Mouse (Mus musculus) MEL (cell line): ENCODE results near the gene Spock3. TPM values are rescaled to one million over a fixed set of nuclear protein-coding genes. Genes with fewer than 3 reads are reported as not detected.

Source experiments
- DNase-seq: peaks from one replicate; pipeline ENCODE4 v3.0.0; 2011; ENCODE audit warnings: low read depth, low spot score
- H3K27ac ChIP-seq: 2 replicates; pipeline ENCODE4 v1.5.1; 2012; ENCODE audit warnings: low read depth, mild to moderate bottlenecking, control low read depth, low read length, moderate library complexity; ENCODE audit not compliant: control insufficient read depth
- H3K27me3 ChIP-seq, 2 experiments: fragments of 150-350 bp in 1 of 2; sonication (generic) in 1 of 2; 2 replicates each; pipeline ENCODE4 v1.6.1; 2012; ENCODE audit warnings: low read length in 2 of 2, mild to moderate bottlenecking in 2 of 2, improper control_type of control experiment in 1 of 2, moderate library complexity in 1 of 2; ENCODE audit not compliant: insufficient read depth in 2 of 2, control insufficient read depth in 1 of 2
- H3K36me3 ChIP-seq, 2 experiments: 2 replicates each; pipeline ENCODE4 v1.6.1; 2012 to 2014; ENCODE audit warnings: low read length in 2 of 2, improper control_type of control experiment in 1 of 2, inconsistent platforms in 1 of 2, mild to moderate bottlenecking in 1 of 2; ENCODE audit not compliant: insufficient read depth in 2 of 2, control insufficient read depth in 1 of 2
- H3K4me1 ChIP-seq, 2 experiments: fragments of 150-350 bp in 1 of 2; sonication (generic) in 1 of 2; 2 replicates each; pipeline ENCODE4 v1.6.1; 2012; ENCODE audit warnings: low read length in 2 of 2, improper control_type of control experiment in 1 of 2, mild to moderate bottlenecking in 1 of 2; ENCODE audit not compliant: insufficient read depth in 2 of 2, control insufficient read depth in 1 of 2
- H3K4me3 ChIP-seq, 2 experiments: fragments of 150-350 bp in 1 of 2; sonication (generic) in 1 of 2; 2 replicates each; pipeline ENCODE4 v1.5.1; 2012; ENCODE audit warnings: low read depth in 2 of 2, low read length in 2 of 2, mild to moderate bottlenecking in 2 of 2, moderate library complexity in 2 of 2, control low read depth in 1 of 2, improper control_type of control experiment in 1 of 2; ENCODE audit not compliant: control insufficient read depth in 1 of 2, insufficient read depth in 1 of 2
- H3K79me2 ChIP-seq: 2 replicates; pipeline ENCODE4 v1.6.1; 2012; ENCODE audit warnings: mild to moderate bottlenecking, low read length, moderate library complexity; ENCODE audit not compliant: control insufficient read depth, poor library complexity, insufficient read depth
- H3K9ac ChIP-seq: 2 replicates; pipeline ENCODE4 v1.6.1; 2012; ENCODE audit warnings: low read depth, mild to moderate bottlenecking, control low read depth, low read length, moderate library complexity; ENCODE audit not compliant: control insufficient read depth, poor library complexity, severe bottlenecking
- H3K9me3 ChIP-seq: fragments of 150-350 bp; sonication (generic); replicated peaks from 2 replicates; pipeline ENCODE4 v1.6.1; 2012; ENCODE audit warnings: mild to moderate bottlenecking, low read length, improper control_type of control experiment, moderate library complexity; ENCODE audit not compliant: insufficient read depth
- BHLHE40 ChIP-seq: IDR thresholded peaks from 2 replicates; pipeline ENCODE4 v1.6.1; 2012; ENCODE audit warnings: low read depth, mild to moderate bottlenecking, inconsistent platforms, low read length, improper control_type of control experiment, borderline replicate concordance
- CHD2 ChIP-seq: IDR thresholded peaks from 2 replicates; pipeline ENCODE4 v1.6.1; 2011; ENCODE audit warnings: low read length, improper control_type of control experiment
- E2F4 ChIP-seq: IDR thresholded peaks from 2 replicates; pipeline ENCODE4 v1.6.1; 2011; ENCODE audit warnings: low read depth, low read length, improper control_type of control experiment, borderline replicate concordance
- ELF1 ChIP-seq: IDR thresholded peaks from 2 replicates; pipeline ENCODE4 v1.6.1; 2014; ENCODE audit warnings: low read depth, mild to moderate bottlenecking, inconsistent platforms, low read length, improper control_type of control experiment, moderate library complexity
- GABPA ChIP-seq: IDR thresholded peaks from 2 replicates; pipeline ENCODE4 v1.6.1; 2012; ENCODE audit warnings: low read depth, mild to moderate bottlenecking, inconsistent platforms, low read length, improper control_type of control experiment, moderate library complexity
- GATA1 ChIP-seq: IDR thresholded peaks from 2 replicates; pipeline ENCODE4 v1.6.1; 2011; ENCODE audit warnings: low read depth, low read length, improper control_type of control experiment
- HCFC1 ChIP-seq: IDR thresholded peaks from 2 replicates; pipeline ENCODE4 v1.6.1; 2012; ENCODE audit warnings: low read depth, mild to moderate bottlenecking, inconsistent platforms, low read length, improper control_type of control experiment, moderate library complexity
- JUND ChIP-seq: IDR thresholded peaks from 2 replicates; pipeline ENCODE4 v1.6.1; 2011; ENCODE audit warnings: low read depth, mild to moderate bottlenecking, improper control_type of control experiment, low read length
- KAT2A ChIP-seq: conservative IDR thresholded peaks from 2 replicates; pipeline ENCODE4 v1.6.1; 2012; ENCODE audit warnings: low read depth, low read length, improper control_type of control experiment, inconsistent platforms
- MAX ChIP-seq: IDR thresholded peaks from 2 replicates; pipeline ENCODE4 v1.6.1; 2011; ENCODE audit warnings: low read length, improper control_type of control experiment
- MAZ ChIP-seq: IDR thresholded peaks from 2 replicates; pipeline ENCODE4 v1.6.1; 2012; ENCODE audit warnings: low read depth, mild to moderate bottlenecking, inconsistent platforms, low read length, improper control_type of control experiment
- MEF2A ChIP-seq: IDR thresholded peaks from 2 replicates; pipeline ENCODE4 v1.6.1; 2014; ENCODE audit warnings: low read depth, mild to moderate bottlenecking, inconsistent platforms, low read length, improper control_type of control experiment; ENCODE audit not compliant: poor library complexity, insufficient replicate concordance, severe bottlenecking; ENCODE audit errors: extremely low read depth
- MXI1 ChIP-seq: IDR thresholded peaks from 2 replicates; pipeline ENCODE4 v1.6.1; 2011; ENCODE audit warnings: mild to moderate bottlenecking, low read depth, low read length, improper control_type of control experiment
- MYB ChIP-seq: IDR thresholded peaks from 2 replicates; pipeline ENCODE4 v1.6.1; 2011; ENCODE audit warnings: mild to moderate bottlenecking, low read depth, low read length, improper control_type of control experiment
- MYC ChIP-seq: IDR thresholded peaks from 2 replicates; pipeline ENCODE4 v1.6.1; 2011; ENCODE audit warnings: low read depth, mild to moderate bottlenecking, low read length, improper control_type of control experiment, moderate library complexity
- POLR2AphosphoS5 ChIP-seq: IDR thresholded peaks from 2 replicates; pipeline ENCODE4 v1.6.1; 2012; ENCODE audit warnings: low read depth, borderline replicate concordance, mild to moderate bottlenecking, inconsistent platforms, low read length, moderate library complexity, mixed read lengths
- RCOR1 ChIP-seq: IDR thresholded peaks from 2 replicates; pipeline ENCODE4 v1.6.1; 2012; ENCODE audit warnings: low read depth, mild to moderate bottlenecking, inconsistent platforms, low read length, improper control_type of control experiment
- SMC3 ChIP-seq: IDR thresholded peaks from 2 replicates; pipeline ENCODE4 v1.6.1; 2011; ENCODE audit warnings: low read depth, low read length, improper control_type of control experiment
- TCF12 ChIP-seq: IDR thresholded peaks from 2 replicates; pipeline ENCODE4 v1.6.1; 2014; ENCODE audit warnings: low read depth, mild to moderate bottlenecking, inconsistent platforms, low read length, improper control_type of control experiment, moderate library complexity
- UBTF ChIP-seq: IDR thresholded peaks from 2 replicates; pipeline ENCODE4 v1.6.1; 2012; ENCODE audit warnings: low read depth, mild to moderate bottlenecking, inconsistent platforms, low read length, improper control_type of control experiment, moderate library complexity, borderline replicate concordance; ENCODE audit not compliant: insufficient read depth
- ZC3H11A ChIP-seq: IDR thresholded peaks from 2 replicates; pipeline ENCODE4 v1.6.1; 2012; ENCODE audit warnings: low read depth, mild to moderate bottlenecking, inconsistent platforms, low read length, improper control_type of control experiment
- ZNF384 ChIP-seq: IDR thresholded peaks from 2 replicates; pipeline ENCODE4 v1.6.1; 2012; ENCODE audit warnings: low read depth, mild to moderate bottlenecking, inconsistent platforms, low read length, improper control_type of control experiment
- polyA plus RNA-seq, 2 experiments: library from polyadenylated mRNA; stranded (reverse) in 1 of 2; unstranded in 1 of 2; fragments of >175 nt in 1 of 2; fragments of >200 nt in 1 of 2; gene quantifications; 2 replicates each; pipeline versions ENCODE4 v1.2.1 to v1.2.4; 2012; ENCODE audit warnings: low replicate concordance in 2 of 2, low read depth in 1 of 2; ENCODE audit not compliant: insufficient read length in 2 of 2, insufficient read depth in 1 of 2, missing spikeins in 1 of 2
- total RNA-seq: library from RNA; depleted of rRNA; stranded (reverse); fragments of 300-350 nt; gene quantifications from 2 replicates; pipeline ENCODE4 v1.2.3, GENCODE M21; 2012

The Spock3 gene
- total and polyA plus RNA-seq, 3 experiments: not detected

DNA sequence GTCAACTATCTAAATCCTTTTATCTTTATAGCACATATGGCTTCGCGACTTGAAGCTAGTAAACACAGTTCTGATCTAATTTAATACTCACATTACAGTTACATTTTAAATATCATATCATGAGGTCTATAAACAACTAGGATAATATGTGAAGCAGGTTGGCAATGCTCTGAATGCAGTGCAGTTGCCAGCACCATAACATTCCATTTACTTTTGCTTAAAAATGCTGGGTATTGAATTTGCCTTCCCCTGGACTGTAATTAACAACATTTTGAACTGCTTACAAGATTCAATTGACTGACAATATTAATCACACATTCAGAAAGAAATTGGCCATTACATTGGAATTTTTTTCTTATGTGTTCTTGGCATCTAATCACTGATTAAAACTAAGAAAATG lies 147.4 kb downstream of the Spock3 start:
- Histone ChIP-seq H3K27ac (no peak overlapping the region), H3K9ac (no peak overlapping the region), H3K4me3 (no peak overlapping the region), H3K9me3 (no peaks in the 10 kb centered on the region), H3K36me3 (no peaks in the 10 kb centered on the region), H3K4me1 (no peaks in the 10 kb centered on the region), H3K27me3 (no peaks in the 10 kb centered on the region), H3K79me2 (no peaks in the 10 kb centered on the region)
- TF ChIP-seq ZC3H11A: no peak
- TF ChIP-seq TCF12: no peak
- no peak for TF ChIP-seq RCOR1
- no peak for TF ChIP-seq GATA1
- TF ChIP-seq MYB: no peak
- DNase-seq: no peak

DNA sequence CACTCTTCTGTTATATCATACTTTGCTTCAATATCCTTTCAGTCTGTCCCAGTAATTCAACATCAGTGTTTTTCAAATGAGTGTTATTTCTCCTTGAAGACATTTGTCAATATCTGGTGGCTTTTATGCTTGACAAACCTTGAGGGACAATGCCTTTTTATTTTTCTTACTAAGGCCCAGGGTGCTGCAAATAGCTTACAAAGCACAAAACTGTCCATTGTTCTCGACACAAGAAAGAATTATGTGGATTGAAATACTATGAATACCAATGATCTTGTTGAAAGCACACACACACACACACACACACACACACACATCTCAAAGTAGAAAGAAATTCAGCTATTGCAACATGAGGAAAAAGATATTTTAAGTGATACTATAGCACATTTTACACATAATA lies 159.0 kb downstream of the Spock3 start:
- Histone ChIP-seq H3K9ac (no peak overlapping the region), H3K4me3 (no peak overlapping the region)
- no peak for TF ChIP-seq ELF1
- TF ChIP-seq GABPA: no peak
- TF ChIP-seq KAT2A: no peak
- TF ChIP-seq BHLHE40: no peak
- no peak for TF ChIP-seq HCFC1
- TF ChIP-seq UBTF: no peak
- no peak for TF ChIP-seq MYC
- TF ChIP-seq MAX: no peak
- no peak for TF ChIP-seq SMC3
- no peak for TF ChIP-seq POLR2AphosphoS5
- TF ChIP-seq RCOR1: no peak
- no peak for TF ChIP-seq MXI1
- no peak for TF ChIP-seq ZNF384
- no peak for TF ChIP-seq MAZ
- no peak for TF ChIP-seq E2F4
- TF ChIP-seq MEF2A: no peak
- no peak for TF ChIP-seq GATA1
- TF ChIP-seq JUND: no peak
- no peak for TF ChIP-seq CHD2

More for the DNA sequence above, 159.0 kb downstream of the Spock3 start:
- H3K9me3 ChIP-seq: no peaks in the 10 kb centered on the region
- no peaks in the 10 kb centered on the region for H3K36me3 ChIP-seq
- DNase-seq: no peak
- no peaks in the 10 kb centered on the region for H3K4me1 ChIP-seq
- H3K27me3 ChIP-seq: no peaks in the 10 kb centered on the region
- no peaks in the 10 kb centered on the region for H3K79me2 ChIP-seq
- no peak overlapping the region for H3K27ac ChIP-seq
